Mouse (Mus musculus) small intestine, adult 2 months (tissue): ENCODE results near the gene Mpeg1. TPM values are rescaled to one million over a fixed set of nuclear protein-coding genes. Genes with fewer than 3 reads are reported as not detected.

Experiments used
- H3K27ac ChIP-seq: fragments of 200-500 bp; 2 replicates; pipeline ENCODE4 v1.5.1; 2012; ENCODE audit warnings: low read depth, low read length, control low read depth, inconsistent platforms; ENCODE audit not compliant: insufficient read depth
- H3K27me3 ChIP-seq: fragments of 200-500 bp; 2 replicates; pipeline ENCODE4 v1.6.1; 2012; ENCODE audit warnings: mild to moderate bottlenecking, moderate library complexity, low read length, inconsistent platforms; ENCODE audit not compliant: control insufficient read depth, insufficient read depth
- H3K36me3 ChIP-seq: fragments of 200-500 bp; 2 replicates; pipeline ENCODE4 v1.6.1; 2012; ENCODE audit warnings: mild to moderate bottlenecking, low read length, control low read depth, inconsistent platforms; ENCODE audit not compliant: control insufficient read depth, insufficient read depth
- H3K4me1 ChIP-seq: fragments of 200-500 bp; 2 replicates; pipeline ENCODE4 v1.6.1; 2012; ENCODE audit warnings: low read length, inconsistent platforms, mixed read lengths; ENCODE audit not compliant: control insufficient read depth, insufficient read depth, insufficient read length
- H3K4me3 ChIP-seq: fragments of 200-500 bp; 2 replicates; pipeline ENCODE4 v1.5.1; 2012; ENCODE audit warnings: low read depth, mild to moderate bottlenecking, control low read depth, inconsistent platforms, low read length, moderate library complexity
- CTCF ChIP-seq: fragments of 200-500 bp; IDR thresholded peaks from 2 replicates; pipeline ENCODE4 v1.5.1; 2012; ENCODE audit warnings: low read depth, mild to moderate bottlenecking, control low read depth, inconsistent platforms, low read length, moderate library complexity, mixed read lengths; ENCODE audit not compliant: insufficient replicate concordance, insufficient read length; ENCODE audit errors: extremely low read depth
- POLR2A ChIP-seq: fragments of 200-500 bp; IDR thresholded peaks from 2 replicates; pipeline ENCODE4 v1.6.1; 2012; ENCODE audit warnings: low read depth, mild to moderate bottlenecking, control low read depth, inconsistent platforms, low read length, moderate library complexity
- WGBS: fragments of 180-500 bp; shearing (Covaris S2); methylation state at CpG from one replicate; pipeline ENCODE4 v1.1.7; 2018; 5-methylcytosine and 5-hydroxymethylcytosine counted together
- polyA plus RNA-seq: library from polyadenylated mRNA; depleted of rRNA; stranded (reverse); fragments of >200 nt; gene quantifications from 2 replicates; pipeline ENCODE4 v1.2.3, GENCODE M21; 2012

Gene Mpeg1
- polyA plus RNA-seq, 1 experiment, result 3.5 TPM

DNA sequence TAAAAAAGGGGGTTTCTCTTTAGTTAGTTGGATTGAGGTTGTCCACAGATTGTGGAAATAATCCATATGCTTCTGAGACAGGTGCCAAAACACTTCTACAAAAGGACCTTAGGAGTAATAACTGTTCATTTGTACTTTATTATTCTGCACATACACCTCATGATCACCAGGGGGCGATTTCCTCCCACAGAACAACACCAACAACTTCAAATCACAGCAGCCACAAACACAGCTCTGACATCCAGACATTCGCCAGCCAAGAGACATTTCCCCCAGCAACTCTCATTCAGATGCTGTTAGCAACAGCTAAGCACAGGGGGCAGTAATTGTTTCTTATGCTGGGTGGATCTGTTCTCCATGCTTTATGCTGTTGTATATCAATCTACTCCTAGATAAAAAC is 27.5 kb upstream of the Mpeg1 start:
- H3K27ac ChIP-seq, result no peak overlapping the region
- TF ChIP-seq POLR2A, result no peak
- peak; percentile 54; the same call in 1 of the 2 replicates for TF ChIP-seq CTCF
- WGBS, result 5% methylated on average over 2 of the region's 2 CpGs

GRCm38 (mm10) chr19:12435011-12435416 is 25.6 kb upstream of the Mpeg1 start:
- Histone ChIP-seq H3K4me3 (no peak overlapping the region), H3K4me1 (no peaks in the 10 kb centered on the region), H3K27me3 (no peaks in the 10 kb centered on the region), H3K27ac (peak overlapping the region; percentile 65), H3K36me3 (no peaks in the 10 kb centered on the region)
- no peak for TF ChIP-seq CTCF
- no peak for TF ChIP-seq POLR2A
- WGBS, result 81% methylated on average over 4 of the region's 4 CpGs

More for the DNA sequence above, 27.5 kb upstream of the Mpeg1 start:
- Histone ChIP-seq H3K36me3 (no peaks in the 10 kb centered on the region), H3K4me1 (no peaks in the 10 kb centered on the region), H3K4me3 (no peak overlapping the region), H3K27me3 (no peaks in the 10 kb centered on the region)

DNA sequence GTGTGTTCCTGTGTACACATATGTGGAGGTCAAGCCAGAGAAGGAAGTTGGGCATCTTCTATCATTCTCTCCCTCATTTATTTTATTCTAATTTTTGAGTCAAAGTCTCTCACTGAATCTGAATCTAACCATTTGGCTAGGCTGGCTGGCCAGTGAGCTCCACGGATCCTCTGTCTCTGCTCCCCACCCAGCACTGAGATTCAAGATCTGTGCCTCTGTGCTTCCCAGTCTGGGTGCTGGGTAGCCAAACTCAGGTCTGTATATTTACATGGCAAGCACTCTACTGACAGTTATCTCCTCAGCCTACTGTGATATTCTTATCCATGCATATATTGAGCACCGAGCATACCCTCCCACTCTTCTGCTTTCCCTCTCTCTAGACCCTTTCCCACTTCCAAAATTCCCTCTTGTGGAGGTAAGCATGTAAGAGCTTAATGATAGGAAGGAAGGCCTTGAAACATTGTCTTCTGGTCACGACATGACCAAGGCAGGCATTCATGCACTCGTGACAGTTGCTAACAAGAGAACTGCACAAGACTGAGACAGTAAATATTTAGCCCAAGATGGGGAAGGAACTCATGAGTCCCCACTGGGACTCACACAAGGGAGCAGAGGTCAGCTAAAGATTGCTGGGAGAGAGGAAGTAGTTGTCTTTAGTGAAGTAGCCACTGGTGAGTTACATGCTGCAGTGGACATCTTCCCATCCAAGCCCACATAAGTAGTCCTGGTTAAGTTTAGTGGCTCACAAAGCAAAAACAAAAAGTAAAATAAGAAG is 24.6 kb upstream of the Mpeg1 start:
- no peak for TF ChIP-seq POLR2A
- no peak for TF ChIP-seq CTCF
- WGBS, result 72% methylated on average over 4 of the region's 4 CpGs
- Histone ChIP-seq H3K27ac (peak overlapping the region; percentile 65), H3K4me1 (no peaks in the 10 kb centered on the region), H3K27me3 (no peaks in the 10 kb centered on the region), H3K36me3 (no peaks in the 10 kb centered on the region), H3K4me3 (no peak overlapping the region)

DNA sequence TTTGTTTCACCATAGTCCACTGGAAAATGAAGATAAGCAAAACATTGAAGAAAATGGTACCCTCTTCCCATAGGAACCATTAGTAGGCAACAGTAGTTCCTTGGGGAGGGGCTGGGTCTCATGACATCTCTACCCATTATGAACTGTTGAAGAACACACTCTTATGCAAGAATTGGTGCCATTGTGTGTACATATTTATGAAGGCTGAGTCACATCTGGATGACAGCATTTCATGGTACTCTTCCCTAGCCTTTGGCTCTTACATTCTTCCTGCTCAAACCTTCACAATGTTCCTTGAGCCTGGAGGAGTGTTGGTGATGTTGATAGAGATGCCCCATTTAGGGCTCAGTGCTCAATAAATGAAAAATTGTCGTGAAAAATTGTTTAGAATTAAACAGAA is 21.0 kb upstream of the Mpeg1 start:
- Histone ChIP-seq H3K36me3 (no peaks in the 10 kb centered on the region), H3K27me3 (no peaks in the 10 kb centered on the region), H3K4me3 (no peak overlapping the region), H3K27ac (no peak overlapping the region), H3K4me1 (no peaks in the 10 kb centered on the region)
- no peak for TF ChIP-seq CTCF
- no peak for TF ChIP-seq POLR2A
- WGBS, result 68% methylated on average over 1 of the region's 1 CpGs

GRCm38 (mm10) chr19:12440103-12440725 is 20.4 kb upstream of the Mpeg1 start:
- Histone ChIP-seq H3K4me3 (no peak overlapping the region), H3K36me3 (no peaks in the 10 kb centered on the region), H3K27ac (peak overlapping the region; percentile 47), H3K4me1 (no peaks in the 10 kb centered on the region), H3K27me3 (no peaks in the 10 kb centered on the region)
- no peak for TF ChIP-seq CTCF
- no peak for TF ChIP-seq POLR2A
- WGBS, result 53% methylated on average over 5 of the region's 5 CpGs

DNA sequence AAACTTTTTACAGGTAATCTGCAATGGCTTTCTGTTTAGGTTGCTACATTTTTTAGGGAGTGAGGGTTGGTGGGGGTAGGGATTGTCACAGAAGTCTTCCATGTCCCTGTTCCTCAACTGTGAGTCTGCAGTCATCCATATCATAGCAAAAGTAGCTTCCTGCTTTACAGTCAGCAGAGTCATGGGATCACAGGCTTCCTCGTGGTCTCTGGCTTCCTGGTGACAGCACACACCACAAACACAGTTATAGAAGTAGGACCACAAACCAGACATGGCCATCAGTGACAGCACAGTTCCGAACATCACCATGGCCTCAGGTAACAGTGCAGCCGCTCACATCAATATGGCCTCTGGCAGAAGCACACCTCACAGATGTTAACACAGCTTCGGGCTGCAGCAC is 18.0 kb upstream of the Mpeg1 start:
- Histone ChIP-seq H3K4me1 (no peaks in the 10 kb centered on the region), H3K36me3 (no peaks in the 10 kb centered on the region), H3K27me3 (no peaks in the 10 kb centered on the region), H3K27ac (no peak overlapping the region), H3K4me3 (no peak overlapping the region)
- 66% methylated on average over 4 of the region's 4 CpGs for WGBS
- TF ChIP-seq POLR2A, result no peak
- TF ChIP-seq CTCF, result no peak

DNA sequence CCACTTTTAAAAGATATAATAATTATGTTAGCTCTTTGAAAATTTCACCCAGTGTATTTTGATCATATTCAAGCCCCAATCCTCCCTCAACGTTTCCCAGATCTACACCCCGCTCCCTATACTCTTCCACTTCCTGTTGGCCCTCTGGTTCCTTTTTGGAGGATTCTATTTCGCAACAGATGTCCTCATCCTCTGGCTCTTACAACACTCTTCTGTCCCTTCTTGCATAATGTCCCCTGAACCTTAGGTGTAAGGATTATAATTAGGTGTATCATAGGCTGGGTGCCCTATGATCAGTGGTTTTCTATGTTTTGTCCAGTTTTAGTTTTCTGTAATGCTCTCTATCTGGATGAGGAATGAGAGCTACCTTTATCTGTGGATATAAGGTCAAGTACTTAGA is 15.6 kb upstream of the Mpeg1 start:
- 56% methylated on average over 3 of the region's 3 CpGs for WGBS
- Histone ChIP-seq H3K36me3 (no peaks in the 10 kb centered on the region), H3K27ac (no peak overlapping the region), H3K4me1 (no peaks in the 10 kb centered on the region), H3K4me3 (no peak overlapping the region), H3K27me3 (no peaks in the 10 kb centered on the region)
- no peak for TF ChIP-seq CTCF
- no peak for TF ChIP-seq POLR2A
